Mouse (Mus musculus): ENCODE data around the gene Ak2. TPM values are rescaled to one million over a fixed set of nuclear protein-coding genes. Genes with fewer than 3 reads are reported as not detected.

Ak2 gene
- total and polyA plus RNA-seq, 3 experiments, result 269 to 363 (median 280) TPM

DNA sequence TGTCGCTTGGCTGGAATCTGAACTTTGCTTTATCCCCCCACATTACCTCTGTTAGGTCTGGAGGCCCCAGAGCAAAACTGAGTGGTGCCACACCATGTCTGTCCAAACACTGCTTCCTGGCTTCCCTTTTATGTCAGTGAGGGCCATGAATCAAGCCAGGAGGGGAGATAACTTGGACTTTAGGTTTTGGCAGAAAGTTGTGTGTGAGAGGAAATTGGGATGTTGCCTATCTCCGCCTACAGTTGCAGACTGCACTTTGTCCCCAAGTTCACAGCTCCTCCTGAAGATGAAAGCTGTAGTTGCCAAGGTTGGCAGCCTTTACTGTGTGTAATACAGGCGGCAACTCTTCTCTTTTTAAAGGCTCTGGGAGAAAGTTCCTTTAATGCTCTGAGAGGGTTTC is 9.0 kb downstream of the Ak2 start:
- in situ Hi-C loops (cut with MboI; ENCODE audit: low pct_ligation_motif_present, low pct_unique_long_range_greater_than_20kb, low sequenced_read_pairs), result no loop called here

DNA sequence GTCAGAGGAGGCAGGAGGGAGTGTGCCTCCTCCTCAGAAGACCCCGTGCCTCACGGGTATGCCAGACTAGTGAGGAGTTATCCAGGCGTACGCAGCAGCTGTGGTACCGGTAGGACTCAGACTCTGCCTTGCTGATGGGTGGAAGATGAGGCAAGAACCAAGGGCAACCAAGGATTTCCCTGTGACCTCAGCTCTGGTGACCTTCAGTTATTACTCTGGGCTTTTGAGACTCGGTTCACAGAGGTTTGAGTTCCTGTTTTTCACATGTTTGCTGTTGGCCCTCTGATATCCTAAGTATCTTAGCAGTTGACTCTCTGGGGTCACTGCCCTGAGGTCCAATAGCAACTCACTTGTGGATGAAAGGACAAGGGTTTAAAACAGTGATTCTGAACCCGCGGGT is 12.0 kb downstream of the Ak2 start:
- H3K27me3 ChIP-seq (replicated peaks), result no peaks in the 10 kb centered on the region
- H3K4me2 ChIP-seq (ENCODE audit: insufficient read depth, low read depth, poor library complexity, severe bottlenecking), result no peak overlapping the region
- no peak overlapping the region for H3K27ac ChIP-seq (ENCODE audit: insufficient read depth, low read depth)
- H3K79me2 ChIP-seq (replicated peaks; ENCODE audit: control insufficient read depth, extremely low read depth, insufficient read depth, poor library complexity, severe bottlenecking), result 0 out of 2 replicates have a peak, but pooled peaks cover 2% of the 10 kb centered on the region
- no peak overlapping the region for H3K9ac ChIP-seq (ENCODE audit: insufficient read depth, low read depth)
- H3K9me3 ChIP-seq (replicated peaks; ENCODE audit: low read length), result no peaks in the 10 kb centered on the region
- DNase-seq (ENCODE audit: extremely low read depth), result no peak
- dilution Hi-C loops (cut with MboI; ENCODE audit: extremely low pct_ligation_motif_present, extremely low pct_unique_long_range_greater_than_20kb, low sequenced_read_pairs), result no loop called here
- peaks cover 2 to 4% of the 10 kb centered on the region in 2 experiments; a peak in 3 of 4 replicates for H3K4me1 ChIP-seq (ENCODE audit: control insufficient read depth in 1 of 2, insufficient read depth in 2 of 2)
- no peak overlapping the region for H3K4me3 ChIP-seq (replicated peaks in 1 of 3; ENCODE audit: low read depth in 2 of 3, low read length in 2 of 3, poor library complexity in 1 of 3)
- H3K36me3 ChIP-seq (replicated peaks in 1 of 2; ENCODE audit: control insufficient read depth in 1 of 2, insufficient read depth in 1 of 2, low read length in 1 of 2), result peaks cover 81 to 94% of the 10 kb centered on the region in 2 experiments
- in situ Hi-C loops (cut with MboI; ENCODE audit: low pct_ligation_motif_present, low pct_unique_long_range_greater_than_20kb, low sequenced_read_pairs), result no loop called here
- no peak for TF ChIP-seq KAT2A (IDR thresholded peaks at IDR 0.05; ENCODE audit: insufficient replicate concordance, low read length)
- TF ChIP-seq POLR2A (IDR thresholded peaks at IDR 0.05; ENCODE audit: low read depth, low read length), result no peak; the same call in 1 of the 2 replicates
- no peak for TF ChIP-seq GABPA (IDR thresholded peaks at IDR 0.05; ENCODE audit: insufficient replicate concordance, low read depth, low read length)
- TF ChIP-seq ELF1 (IDR thresholded peaks at IDR 0.05; ENCODE audit: low read depth, low read length), result no peak
- TF ChIP-seq EP300 (IDR thresholded peaks at IDR 0.05; ENCODE audit: low read length), result no peak
- no peak for TF ChIP-seq NELFE (IDR thresholded peaks at IDR 0.05; ENCODE audit: low read depth, low read length)
- TF ChIP-seq CHD1 (IDR thresholded peaks at IDR 0.05; ENCODE audit: low read depth, low read length), result no peak
- TF ChIP-seq ZNF384 (IDR thresholded peaks at IDR 0.05; ENCODE audit: low read depth, low read length), result no peak
- no peak for TF ChIP-seq TBP (conservative IDR thresholded peaks at IDR 0.05; ENCODE audit: low read depth, low read length)
- no peak for TF ChIP-seq BHLHE40 (IDR thresholded peaks at IDR 0.05; ENCODE audit: low read depth, low read length)
- TF ChIP-seq RAD21 (IDR thresholded peaks at IDR 0.05; ENCODE audit: low read depth, low read length), result no peak
- no peak for TF ChIP-seq NRF1 (IDR thresholded peaks at IDR 0.05; ENCODE audit: low read depth, low read length)
- TF ChIP-seq CHD2 (IDR thresholded peaks at IDR 0.05; ENCODE audit: low read length), result no peak
- no peak for TF ChIP-seq MEF2A (IDR thresholded peaks at IDR 0.05; ENCODE audit: borderline replicate concordance, low read depth, low read length)
- no peak for TF ChIP-seq JUN (IDR thresholded peaks at IDR 0.05; ENCODE audit: insufficient read depth, low read depth, low read length)

More for the DNA sequence above, 9.0 kb downstream of the Ak2 start:
- peaks cover 2 to 24% of the 10 kb centered on the region in 2 experiments; a peak in 3 of 4 replicates for H3K4me1 ChIP-seq (ENCODE audit: control insufficient read depth in 1 of 2, insufficient read depth in 2 of 2)
- no peak overlapping the region for H3K9ac ChIP-seq (ENCODE audit: insufficient read depth, low read depth)
- TF ChIP-seq MEF2A (IDR thresholded peaks at IDR 0.05; ENCODE audit: borderline replicate concordance, low read depth, low read length), result no peak
- no peak for TF ChIP-seq TCF12 (IDR thresholded peaks at IDR 0.05; ENCODE audit: low read depth, low read length)
- TF ChIP-seq CHD2 (IDR thresholded peaks at IDR 0.05; ENCODE audit: low read length), result no peak
- no peak for TF ChIP-seq JUN (IDR thresholded peaks at IDR 0.05; ENCODE audit: insufficient read depth, low read depth, low read length)
- TF ChIP-seq ZNF384 (IDR thresholded peaks at IDR 0.05; ENCODE audit: low read depth, low read length), result no peak
- TF ChIP-seq MAX (IDR thresholded peaks at IDR 0.05; ENCODE audit: low read length), result no peak
- no peak overlapping the region for H3K4me3 ChIP-seq (replicated peaks in 1 of 3; ENCODE audit: low read depth in 2 of 3, low read length in 2 of 3, poor library complexity in 1 of 3)
- no peaks in the 10 kb centered on the region for H3K27me3 ChIP-seq (replicated peaks)
- peaks cover 20% of the 10 kb centered on the region for H3K79me2 ChIP-seq (replicated peaks; ENCODE audit: control insufficient read depth, extremely low read depth, insufficient read depth, poor library complexity, severe bottlenecking)
- no peaks in the 10 kb centered on the region for H3K9me3 ChIP-seq (replicated peaks; ENCODE audit: low read length)
- H3K4me2 ChIP-seq (ENCODE audit: insufficient read depth, low read depth, poor library complexity, severe bottlenecking), result no peak overlapping the region
- DNase-seq (ENCODE audit: extremely low read depth), result no peak
- dilution Hi-C loops (cut with MboI; ENCODE audit: extremely low pct_ligation_motif_present, extremely low pct_unique_long_range_greater_than_20kb, low sequenced_read_pairs), result no loop called here
- no peak overlapping the region; the same call in 1 of the 2 replicates for H3K27ac ChIP-seq (ENCODE audit: insufficient read depth, low read depth)
- H3K36me3 ChIP-seq (replicated peaks in 1 of 2; ENCODE audit: control insufficient read depth in 1 of 2, insufficient read depth in 1 of 2, low read length in 1 of 2), result peaks cover 68 to 96% of the 10 kb centered on the region in 2 experiments

All from CH12.LX (cell line).